Mouse (Mus musculus) left cerebral cortex, adult 9 months (tissue): ENCODE measurements at regions not wholly inside any gene's neighbourhood (a gene's known extent, or its start where the extent isn't known, plus 50 kb on each side); places are given as distances from the start of the nearest gene placed in this dataset.

Experiments
- DNase-seq, 2 experiments: peaks; one replicate each; pipeline ENCODE4 v3.0.0; 2022; ENCODE audit warnings: low spot score in 2 of 2

DNA sequence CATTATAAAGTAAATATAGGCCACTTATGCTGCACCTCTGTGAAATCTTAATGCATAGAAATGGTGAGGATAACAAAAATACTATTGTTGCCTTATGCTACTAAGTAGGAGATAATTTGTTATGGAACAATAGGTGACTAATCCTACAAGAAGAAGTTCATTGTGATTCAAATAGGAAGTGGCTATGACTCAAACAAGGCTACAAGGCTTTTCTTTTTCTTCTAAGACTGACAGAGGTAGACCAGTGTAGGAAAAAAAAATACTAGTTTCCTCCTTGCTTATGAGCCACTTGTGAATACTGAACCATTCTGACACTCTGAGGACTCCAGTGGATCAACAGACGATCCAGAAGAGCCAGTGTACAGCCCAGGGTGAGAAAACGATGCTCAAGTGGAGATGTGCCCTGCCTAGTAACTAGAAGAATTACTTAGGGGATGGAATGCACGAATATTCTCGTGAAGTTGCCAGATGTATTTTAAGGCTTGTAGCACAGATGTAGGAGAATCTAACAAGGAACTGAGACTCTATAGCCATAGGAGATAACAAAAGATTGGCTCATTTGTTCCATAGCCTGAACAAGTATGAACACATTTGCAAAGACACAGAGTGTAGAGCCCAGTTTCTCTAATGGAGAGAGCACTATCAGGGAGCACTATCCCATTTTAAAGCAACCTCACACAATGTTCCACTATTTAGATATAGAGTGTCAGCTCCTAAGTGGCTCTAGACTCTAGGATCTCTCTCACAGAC, 60.3 kb downstream of the Fzd1 start:
- no peak for DNase-seq

DNA sequence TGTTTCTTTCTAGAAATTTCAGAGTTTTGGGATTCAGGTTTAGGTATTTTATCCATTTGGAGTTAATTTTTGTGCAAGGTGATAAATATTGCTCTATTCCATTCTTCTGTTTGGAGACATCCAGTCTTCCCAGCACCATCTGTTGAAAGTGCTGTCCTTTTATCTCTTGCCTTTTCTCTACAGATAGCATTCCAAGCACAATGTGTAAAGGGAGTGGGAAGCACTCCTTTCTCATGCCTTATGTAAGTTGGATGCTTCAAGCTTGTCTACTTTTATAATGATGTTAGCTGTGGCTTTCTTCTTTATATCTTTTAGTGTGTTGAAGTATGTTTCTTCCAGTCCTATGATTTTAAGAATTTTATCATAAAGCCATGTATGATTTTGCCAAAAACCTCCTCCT, 61.1 kb downstream of the Fzd1 start:
- DNase-seq: peak in 1 of 2 experiments; percentile 3

DNA sequence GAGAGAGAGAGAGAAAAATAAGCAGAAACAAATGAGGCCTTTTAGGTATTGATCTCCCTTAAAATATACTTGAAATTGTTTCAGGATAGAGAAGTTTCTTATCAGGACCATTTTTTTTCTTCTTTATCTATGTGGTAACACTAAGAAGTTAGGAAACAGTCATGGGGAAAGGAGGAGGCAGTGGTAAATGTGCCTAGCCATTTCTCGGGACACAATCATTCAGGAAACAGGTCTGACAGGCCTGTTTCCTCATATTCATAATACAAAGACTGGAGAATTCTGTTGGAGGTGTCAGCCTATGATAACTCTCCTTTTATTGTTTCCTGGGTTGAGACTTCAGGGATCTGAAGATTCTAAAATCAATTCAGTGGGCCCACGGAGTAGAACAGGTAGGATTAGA, 68.7 kb downstream of the Fzd1 start:
- DNase-seq: no peak

DNA sequence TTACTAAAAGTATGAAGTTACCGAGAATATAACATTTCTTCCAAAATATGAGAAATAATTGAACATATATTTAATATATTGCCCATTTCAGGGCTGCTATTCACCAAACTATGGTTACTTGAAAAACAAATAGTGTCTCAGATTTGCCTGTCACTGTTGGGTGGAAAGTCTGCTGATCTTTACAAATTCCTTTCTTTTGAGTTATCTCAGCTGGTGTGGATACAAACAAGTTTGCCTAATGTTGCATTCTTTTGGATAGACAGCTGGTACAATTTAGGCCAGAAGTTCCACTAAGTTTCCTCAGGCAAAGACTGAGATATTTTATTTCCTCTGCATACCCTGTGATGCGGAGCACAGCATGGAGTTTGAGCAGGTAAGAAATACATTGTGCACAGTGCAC, 82.5 kb downstream of the Fzd1 start:
- DNase-seq: no peak

DNA sequence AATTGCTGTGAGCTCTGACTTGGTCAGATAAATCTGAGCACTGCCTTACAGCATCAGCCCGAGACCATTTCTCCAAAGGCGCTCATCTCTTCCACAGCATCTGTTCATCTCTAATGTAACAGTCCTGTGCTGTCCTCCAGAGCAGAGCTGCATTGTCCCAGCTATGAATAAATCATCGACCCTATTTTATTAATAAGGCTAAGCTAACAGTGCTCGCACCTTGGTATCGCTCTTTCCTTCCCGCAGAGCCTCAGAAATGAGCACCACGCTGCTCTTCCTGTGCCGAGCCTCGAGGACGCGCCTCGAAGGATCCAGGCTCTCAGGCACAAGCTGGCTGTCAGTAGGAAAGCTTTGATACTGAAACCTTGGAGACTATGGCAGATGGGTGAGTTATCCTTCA, 91.5 kb downstream of the Fzd1 start:
- no peak for DNase-seq

DNA sequence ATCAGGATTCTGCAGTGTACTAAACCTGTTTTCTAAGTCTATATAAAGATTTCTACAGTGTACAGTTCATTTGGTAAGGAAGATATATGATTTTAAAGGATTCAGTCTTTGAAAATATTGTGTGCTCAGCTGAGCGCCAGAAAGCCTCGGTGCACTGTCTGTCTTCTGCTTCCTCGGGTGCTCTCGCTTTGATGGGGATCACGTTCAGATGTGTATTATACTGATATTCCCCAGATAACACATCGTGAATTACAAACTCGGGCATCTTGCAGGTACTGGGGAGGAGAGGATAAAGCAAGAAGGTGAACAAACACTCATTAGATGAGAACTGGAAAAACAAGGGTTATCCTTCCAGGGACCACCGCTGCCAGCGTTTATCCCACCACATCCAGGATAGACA, 91.9 kb downstream of the Fzd1 start:
- DNase-seq: no peak

DNA sequence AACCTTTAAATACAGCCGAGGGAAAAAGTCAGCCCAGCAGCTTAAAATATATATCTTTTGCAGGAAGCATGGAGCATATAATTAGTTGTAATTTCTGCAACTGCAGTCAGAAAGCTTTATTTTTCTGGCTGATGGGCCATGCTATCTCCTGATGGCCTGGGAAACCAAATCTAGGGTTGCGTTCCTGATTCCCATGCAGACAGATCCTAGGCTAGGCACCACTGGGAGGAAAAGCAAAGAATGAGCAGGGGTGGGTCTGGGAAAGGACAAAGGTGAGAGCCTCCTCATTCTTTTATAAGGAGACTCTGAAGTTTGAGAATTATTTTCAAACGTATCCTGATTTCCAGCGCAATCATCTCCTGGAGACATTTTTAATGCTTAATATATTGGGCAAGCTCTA, 92.9 kb downstream of the Fzd1 start:
- no peak for DNase-seq

DNA sequence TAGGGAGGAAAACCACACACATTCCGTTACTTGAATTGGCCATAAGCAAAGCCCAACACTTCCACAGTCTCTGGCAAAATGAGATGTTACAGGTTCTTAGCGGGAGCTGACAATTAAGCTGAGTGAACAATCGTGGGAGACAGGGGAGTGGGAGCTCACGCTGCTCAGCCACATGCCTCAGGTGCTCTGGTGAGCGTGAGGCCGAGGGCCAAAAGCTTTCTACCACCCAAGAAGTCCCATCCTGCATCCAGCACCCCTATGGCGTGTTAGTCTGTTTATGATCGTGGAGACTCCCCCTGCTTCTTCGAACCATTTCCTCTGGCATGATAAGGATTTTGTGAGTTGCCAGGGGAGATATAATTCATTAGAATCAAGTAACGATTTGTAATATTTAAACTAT, 93.3 kb downstream of the Fzd1 start:
- DNase-seq: no peak

DNA sequence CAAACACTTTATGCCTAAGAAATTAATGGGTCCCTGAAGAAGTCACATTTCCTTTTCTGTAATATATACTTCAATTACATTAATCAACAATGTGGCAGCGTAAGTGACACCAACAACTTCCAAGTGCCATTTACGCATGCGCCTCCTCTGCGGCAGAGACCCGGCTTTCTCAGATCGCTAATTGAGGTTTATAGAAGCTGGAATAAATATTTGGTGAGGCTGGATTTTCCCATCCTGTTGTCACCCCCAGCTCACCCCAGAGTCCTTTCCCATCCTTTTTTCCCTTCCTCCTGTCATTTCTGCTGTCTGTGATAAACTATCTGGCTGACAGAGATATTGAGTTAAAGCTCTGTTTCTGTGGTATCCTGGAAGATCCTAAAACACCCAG, 95.6 kb downstream of the Fzd1 start:
- no peak for DNase-seq

DNA sequence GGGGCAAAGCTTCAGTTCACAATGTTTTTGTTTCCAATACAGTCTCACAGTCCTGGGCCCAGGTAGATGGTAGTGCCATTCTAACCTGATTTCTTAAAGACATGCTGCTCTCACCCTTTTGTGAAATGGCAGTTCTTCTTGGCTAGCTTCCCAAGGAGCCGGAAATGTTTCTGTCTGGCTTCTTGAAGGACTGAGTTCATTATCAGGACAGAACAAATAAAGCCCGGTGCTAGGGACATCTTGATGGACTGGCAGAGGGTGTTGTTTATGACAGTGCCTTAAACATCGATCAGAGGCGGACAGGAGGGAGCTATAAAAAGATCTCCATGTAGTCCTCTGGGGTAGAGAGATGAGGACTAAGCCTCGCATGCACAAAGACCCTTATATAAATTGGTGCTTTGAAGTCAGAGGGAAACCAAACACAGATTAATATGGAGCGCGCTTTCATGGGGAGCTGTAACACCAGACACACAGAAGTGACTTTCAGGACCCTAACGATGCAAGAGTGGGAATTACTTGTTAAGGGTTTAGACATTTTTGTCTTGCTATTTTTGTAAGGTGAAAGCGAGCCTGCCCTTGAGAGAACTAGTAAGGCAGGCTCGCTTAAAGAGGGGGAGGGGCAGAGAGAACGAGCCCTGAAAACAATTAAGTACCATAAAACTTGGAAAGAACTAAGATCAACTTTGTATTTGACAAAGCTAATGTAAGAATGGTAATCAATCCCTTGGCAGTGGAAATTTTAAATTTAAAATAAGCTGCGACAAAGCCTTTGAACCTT, 96.2 kb downstream of the Fzd1 start:
- no peak for DNase-seq

DNA sequence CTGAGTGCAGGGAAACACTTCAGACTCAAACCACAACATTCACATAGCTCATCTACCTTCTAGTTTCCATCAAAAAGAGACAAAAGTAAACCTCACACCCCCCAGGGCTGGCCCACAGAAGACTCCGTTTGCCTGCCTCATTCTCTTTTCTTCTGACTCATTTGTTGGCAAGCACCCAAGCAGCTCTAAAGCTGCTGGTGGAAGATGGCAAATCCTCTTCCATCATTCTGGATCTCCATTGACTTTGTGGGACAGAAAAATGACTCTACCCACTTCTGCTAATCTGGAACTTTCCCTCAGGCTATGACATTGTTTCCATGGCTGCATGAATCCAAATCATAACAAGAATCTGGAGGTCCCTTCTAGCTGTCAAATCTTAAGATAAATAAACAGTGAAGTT, 99.9 kb downstream of the Fzd1 start:
- no peak for DNase-seq

DNA sequence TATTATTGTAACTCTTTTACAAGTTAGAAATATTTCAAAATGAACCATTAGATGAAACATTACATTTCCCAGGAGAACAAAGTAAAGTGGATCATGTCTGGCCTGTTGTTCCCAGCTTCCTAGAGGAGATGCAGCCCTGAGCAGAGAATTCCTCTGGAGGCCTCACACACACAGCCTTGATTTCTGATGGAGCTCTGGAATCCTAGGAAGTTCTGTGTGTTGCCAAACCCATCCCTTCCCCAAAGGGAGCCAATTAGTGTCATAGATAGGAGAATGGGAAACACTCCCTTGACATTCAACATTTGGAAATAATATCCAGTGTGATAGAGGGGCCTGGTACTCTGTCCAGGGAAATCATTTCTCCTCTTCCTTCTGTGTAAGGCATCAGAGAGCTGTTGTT, 103.6 kb downstream of the Fzd1 start:
- DNase-seq: no peak

DNA sequence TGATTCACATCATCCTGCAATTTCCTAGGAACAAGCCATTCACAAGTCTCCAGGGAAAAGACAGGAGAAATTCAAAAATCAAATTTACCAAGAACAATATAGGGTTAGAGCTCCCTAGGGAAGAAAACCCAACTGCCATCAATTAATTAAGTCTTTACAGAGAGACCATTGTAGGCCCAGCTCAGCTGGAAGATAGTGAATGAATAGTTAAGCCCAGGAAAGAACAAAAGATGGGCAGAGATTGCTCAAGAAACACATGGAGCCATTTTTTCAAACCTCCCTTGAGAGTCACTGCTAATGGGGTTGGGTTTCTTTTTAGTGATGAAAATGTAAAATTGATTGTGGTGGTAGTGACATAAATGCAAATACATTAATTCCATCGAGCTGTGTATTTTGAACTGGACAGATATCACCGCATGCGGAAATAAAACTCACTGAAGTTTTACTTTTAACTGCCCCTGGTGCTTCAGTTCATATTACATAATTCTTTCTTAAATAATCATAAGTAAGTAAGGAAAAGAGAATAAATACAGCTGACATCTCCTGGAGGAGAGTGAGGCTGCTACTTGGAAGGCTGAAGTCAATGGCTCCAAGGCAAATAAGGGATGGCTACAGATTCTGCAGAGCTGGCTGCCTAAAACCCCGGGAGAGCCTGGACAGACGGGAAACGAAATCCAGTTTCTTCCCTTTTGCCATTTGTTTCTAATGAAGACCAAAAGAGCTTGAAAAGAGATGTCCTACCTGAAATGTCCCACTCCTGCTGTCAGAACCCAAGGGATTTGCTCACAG, 106.5 kb downstream of the Fzd1 start:
- DNase-seq: no peak

DNA sequence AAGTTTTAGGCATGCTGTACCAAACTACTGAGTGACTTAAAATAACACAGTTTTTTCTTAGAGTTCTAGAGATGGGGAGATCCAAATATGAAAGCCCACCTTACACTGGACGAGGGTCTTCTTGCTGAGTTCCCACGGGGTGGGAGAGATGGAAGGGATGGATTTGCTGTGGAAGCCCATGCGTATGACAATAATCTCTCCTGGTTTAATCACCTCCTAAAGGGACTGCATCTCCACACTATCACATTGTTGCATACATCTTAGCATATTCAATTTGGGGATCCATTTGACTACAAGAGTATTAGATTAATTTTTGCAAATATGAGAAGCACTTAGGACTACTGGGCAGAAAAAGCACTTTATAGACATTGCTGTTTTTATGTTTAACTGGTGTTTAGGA, 107.1 kb downstream of the Fzd1 start:
- no peak for DNase-seq

DNA sequence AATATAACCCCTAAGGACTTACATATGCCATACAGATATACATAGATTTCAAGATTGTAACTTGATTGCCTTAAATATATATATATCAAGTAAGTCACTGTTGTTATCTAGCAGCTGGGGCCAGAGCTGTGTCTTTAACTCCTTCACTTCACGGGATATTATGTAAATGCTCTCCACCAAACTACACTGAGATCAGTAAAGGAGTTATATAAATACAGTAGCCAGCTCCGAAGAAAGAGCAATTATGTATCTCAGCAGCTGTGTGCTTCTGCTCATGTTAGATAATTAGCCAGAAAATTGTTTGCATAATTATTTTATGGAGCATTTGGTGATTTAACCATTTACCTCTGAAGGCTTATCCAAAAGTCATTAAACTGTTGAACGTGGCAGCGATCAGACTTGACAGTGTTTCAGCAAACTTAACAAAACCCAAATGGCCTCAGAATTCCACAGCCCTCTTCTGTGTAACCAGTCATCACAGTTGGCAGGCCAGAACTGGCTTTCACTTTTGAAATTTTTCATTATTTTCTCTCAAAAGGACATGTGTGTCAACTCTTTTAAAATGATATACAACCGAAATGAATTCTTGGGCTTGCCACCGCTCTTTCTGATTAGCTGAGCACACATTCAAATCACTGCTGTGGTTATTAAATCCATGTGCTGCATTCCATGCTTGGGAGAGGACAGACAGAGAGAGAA, 107.8 kb downstream of the Fzd1 start:
- no peak for DNase-seq

DNA sequence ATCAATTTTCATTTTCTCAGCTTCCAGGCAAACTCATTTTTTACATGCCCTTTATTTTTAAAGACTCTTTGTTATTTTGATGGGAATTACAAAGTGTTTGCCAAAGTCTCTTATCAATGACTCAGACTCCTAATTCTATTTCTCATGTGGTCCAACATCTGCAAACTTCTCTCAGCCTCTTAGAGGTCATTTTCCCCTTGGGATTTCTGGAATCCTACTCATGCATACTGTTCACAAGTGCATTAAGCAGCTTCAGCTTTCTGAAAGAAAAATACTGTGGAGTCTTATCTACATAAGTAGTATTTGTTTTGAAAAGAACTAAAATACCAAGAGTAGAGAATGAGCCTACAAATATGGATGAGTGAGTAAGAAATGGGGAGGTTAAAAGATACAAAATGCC, 116.8 kb downstream of the Fzd1 start:
- no peak for DNase-seq

DNA sequence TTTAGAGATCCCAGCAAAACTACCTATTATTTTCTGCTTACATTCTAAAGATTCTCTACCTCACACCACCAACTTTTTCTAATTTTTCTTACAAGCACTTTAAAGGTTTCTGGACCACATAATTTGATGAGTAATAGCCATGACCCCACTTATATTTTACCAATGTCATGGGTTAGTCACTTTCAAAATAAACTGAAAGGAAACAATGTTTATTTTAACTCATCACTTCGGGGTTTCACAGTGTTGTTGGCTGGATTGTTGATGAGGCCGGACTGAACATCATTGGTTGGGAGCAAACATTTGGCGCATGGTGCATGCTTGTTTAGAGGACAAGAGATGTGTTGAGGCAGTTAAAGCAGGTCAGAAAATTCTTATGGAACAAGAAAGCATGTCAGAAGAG, 124.1 kb downstream of the Fzd1 start:
- no peak for DNase-seq

DNA sequence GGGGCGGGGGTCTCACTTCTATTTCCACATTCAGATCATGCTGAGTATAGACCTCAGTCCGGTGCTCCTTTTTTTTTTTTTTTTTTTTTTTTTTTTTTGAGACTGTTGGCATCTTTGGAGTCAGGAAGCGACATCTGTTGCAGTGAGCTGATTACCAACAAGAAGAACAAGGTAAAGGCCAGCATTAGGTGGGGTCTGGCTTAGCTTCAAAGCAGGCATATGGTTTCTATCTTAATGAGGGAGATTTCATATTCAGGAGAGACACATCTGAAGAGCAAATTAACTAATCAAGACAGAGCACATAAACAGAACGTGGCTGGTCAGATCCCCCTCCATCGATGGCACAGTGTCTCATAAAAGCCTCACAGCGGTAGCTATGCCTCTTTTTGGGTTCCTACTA, 132.6 kb downstream of the Fzd1 start:
- no peak for DNase-seq

DNA sequence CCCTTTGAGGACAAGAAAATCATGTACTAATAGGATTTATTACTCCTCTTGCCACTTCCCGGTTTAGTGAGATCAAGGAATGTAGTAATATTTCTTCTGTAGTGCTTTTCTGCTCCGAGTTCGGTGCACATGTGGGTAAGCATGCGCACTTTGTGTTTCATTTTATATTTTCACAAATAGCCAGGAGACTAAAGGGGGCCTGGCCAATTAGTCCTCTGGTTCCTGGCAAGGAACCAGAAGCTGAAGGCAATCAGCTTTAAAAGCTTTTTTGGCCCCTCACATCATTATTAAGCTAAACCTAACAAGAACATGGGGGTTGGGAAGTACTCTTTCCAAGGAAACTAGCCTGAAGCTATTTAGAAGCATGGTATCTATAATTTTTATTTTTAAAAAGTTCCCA, 134.2 kb downstream of the Fzd1 start:
- no peak for DNase-seq

DNA sequence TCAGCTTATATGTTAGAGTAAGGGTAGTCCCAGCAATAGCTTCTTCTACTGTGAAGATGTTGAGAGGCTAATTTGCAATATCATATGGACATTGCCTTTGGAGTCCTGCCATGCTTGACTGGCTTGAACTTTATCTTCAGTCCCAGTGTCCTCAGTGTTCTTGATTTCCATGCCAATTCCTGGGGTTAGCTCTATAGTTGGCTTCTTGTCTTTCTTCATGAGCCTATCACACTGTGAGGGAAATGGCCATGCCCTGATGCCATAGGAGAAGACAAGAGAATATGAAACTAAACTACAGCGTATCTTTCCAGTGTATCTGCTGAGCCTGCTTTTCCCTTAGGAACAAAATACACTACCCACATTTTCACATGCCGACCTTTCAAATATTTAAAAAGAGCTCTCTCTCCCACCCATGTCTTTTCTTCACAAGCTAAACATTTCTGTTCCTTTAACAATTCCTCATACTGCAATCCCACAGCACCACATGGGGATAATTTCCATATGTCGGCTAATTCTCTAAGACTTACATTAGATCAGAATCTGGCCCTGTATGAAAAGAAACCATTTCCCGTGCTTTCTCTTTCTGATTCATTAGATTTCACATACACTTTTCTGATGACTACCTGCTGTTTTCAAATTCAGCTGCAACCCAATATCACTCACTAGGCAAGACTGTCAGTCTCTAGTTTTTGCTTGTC, 137.2 kb downstream of the Fzd1 start:
- no peak for DNase-seq

DNA sequence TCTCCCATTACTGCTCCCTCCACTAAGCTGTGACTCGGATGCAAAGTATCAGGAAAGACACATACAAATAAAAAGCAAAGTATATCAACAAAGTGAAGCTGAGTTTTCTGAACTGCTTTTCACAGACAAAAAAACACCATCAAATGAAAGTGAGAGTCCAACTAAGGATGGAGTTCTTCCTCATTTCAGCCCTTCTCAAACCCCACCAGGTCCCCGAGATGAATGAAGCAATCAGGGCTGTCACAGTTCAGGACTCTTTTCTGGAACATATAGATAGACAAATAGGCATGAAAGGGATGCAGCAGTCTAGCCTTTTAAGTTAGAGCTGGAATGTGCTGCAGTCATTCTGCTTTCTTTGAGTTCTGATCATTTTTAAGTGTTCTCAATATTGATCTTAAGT, 142.6 kb downstream of the Fzd1 start:
- no peak for DNase-seq

DNA sequence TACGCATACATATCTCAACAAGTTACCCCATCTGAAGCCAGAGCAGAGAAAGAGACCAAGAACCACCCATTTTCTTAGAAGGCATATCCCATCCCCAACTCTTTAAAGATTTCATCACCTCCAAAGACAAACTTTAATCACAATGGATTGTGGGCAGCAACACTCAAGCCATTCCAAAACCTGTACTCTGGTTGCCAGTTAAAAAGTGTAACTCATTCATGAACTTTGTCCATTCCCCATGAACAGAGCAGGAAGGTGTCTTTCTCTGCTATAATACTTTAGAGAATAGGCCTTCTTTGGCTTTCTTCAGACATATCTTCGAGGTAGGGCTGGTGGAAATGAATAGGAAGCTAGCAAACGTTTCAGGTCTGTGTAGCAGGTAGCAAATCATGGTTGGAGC, 160.4 kb downstream of the Fzd1 start:
- DNase-seq: no peak
